Mouse (Mus musculus) erythroblast, embryonic 14.5 days (primary cell): ENCODE measurements around the gene Olfr771. TPM values are rescaled to one million over a fixed set of nuclear protein-coding genes. Genes with fewer than 3 reads are reported as not detected.
"Not testable (repeated sequence)": the region's sequence is repeated elsewhere in the genome, so short reads cannot be mapped to it uniquely, and the experiment has no call there.

Experiments
- H3K27me3 ChIP-seq: 2 replicates; pipeline ENCODE4 v1.6.1; 2012; ENCODE audit warnings: inconsistent platforms; ENCODE audit not compliant: control insufficient read depth
- H3K36me3 ChIP-seq: 2 replicates; pipeline ENCODE4 v1.6.1; 2012; ENCODE audit warnings: mild to moderate bottlenecking, inconsistent platforms; ENCODE audit not compliant: control insufficient read depth
- H3K4me1 ChIP-seq: 2 replicates; pipeline ENCODE4 v1.6.1; 2012; ENCODE audit warnings: inconsistent platforms; ENCODE audit not compliant: control insufficient read depth
- H3K4me3 ChIP-seq: replicated peaks from 2 replicates; pipeline ENCODE3; 2012; ENCODE audit warnings: moderate library complexity, mild to moderate bottlenecking, inconsistent platforms
- H3K9me3 ChIP-seq: 2 replicates; pipeline ENCODE4 v1.6.1; 2012; ENCODE audit warnings: low read length, inconsistent platforms, mixed read lengths; ENCODE audit not compliant: control insufficient read depth
- GATA1 ChIP-seq: IDR thresholded peaks from 2 replicates; pipeline ENCODE4 v1.6.1; 2012; ENCODE audit warnings: low read length, inconsistent platforms, mixed read lengths
- TAL1 ChIP-seq: IDR thresholded peaks from 3 replicates; pipeline ENCODE4 v1.6.1; 2012; ENCODE audit warnings: low read length, inconsistent platforms, mixed read lengths
- polyA plus RNA-seq: library from polyadenylated mRNA; stranded (reverse); fragments of >175 nt; gene quantifications from 2 replicates; pipeline ENCODE4 v1.2.3, GENCODE M21; 2012

Olfr771 gene
- polyA plus RNA-seq = not detected in 2 replicates

DNA sequence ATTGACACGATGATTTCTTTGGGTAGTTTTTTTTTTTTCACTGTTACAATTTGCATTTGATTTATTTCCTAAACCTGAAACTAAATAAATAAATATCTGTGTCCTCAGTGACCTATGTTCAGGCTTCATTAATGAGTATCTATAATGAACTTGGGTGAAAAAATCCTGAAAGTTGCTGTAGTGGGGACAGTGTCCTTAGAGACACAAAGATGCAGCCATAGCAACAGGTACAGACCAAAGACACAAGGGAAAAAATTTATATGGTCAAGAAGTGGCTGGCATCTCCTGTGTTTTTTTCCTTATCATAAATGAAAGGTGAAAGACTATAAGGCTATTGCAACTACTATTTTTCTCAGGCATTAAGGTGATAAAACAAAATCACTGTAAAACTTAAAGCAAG lies at the start of gene Olfr771:
TSS of gene Olfr771 (minus strand) at position 101 of the 400 bp plus-strand sequence.
- no peak within 1 kb of the TSS for H3K4me3 ChIP-seq
- H3K36me3 ChIP-seq = no peaks in the 10 kb centered on the region
- H3K9me3 ChIP-seq = peaks cover 8% of the 10 kb centered on the region
- TF ChIP-seq GATA1 (no peak), TAL1 (no peak)
- H3K27me3 ChIP-seq = no peaks in the 10 kb centered on the region
- no peaks in the 10 kb centered on the region for H3K4me1 ChIP-seq

- H3K36me3 ChIP-seq, H3K4me1 ChIP-seq, H3K4me3 ChIP-seq, H3K9me3 ChIP-seq, H3K27me3 ChIP-seq: not testable (repeated sequence)
These were observed 22.8 kb upstream of the Olfr771 start, which contains the start of gene Olfr773 for GRCm38 (mm10) chr10:129187319-129187718. Gene Olfr773, minus strand, starts transcription at chr10:129187419.

- H3K27me3 ChIP-seq, H3K9me3 ChIP-seq, H3K4me3 ChIP-seq, H3K4me1 ChIP-seq, H3K36me3 ChIP-seq: not testable (repeated sequence)
These were observed 13.3 kb upstream of the Olfr771 start, which contains the start of gene Olfr772 for GRCm38 (mm10) chr10:129177821-129178220. Gene Olfr772, minus strand, starts transcription at chr10:129177921.

DNA sequence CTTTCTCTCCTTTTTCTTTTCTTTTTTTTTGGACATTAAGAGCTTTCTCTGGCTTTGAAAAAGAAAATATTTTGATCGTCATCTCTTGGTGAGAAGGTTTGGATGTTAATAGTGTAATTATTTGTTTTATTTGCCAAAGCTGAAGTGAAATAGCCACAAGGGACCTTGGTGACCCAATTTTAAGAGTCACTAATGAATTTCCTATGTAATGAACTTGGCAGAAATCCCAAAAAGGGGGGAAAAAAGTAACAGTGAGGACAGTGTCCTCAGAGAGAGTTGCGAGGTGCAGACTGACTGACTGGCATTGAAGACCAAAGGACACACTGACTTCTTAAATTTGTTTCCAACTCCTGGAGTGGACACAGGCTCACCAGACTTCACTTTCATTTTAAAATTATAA lies 25.7 kb downstream of the Olfr771 start, which contains the start of gene Olfr770:
TSS of gene Olfr770 (minus strand) at position 101 of the 400 bp plus-strand sequence.
- H3K9me3 ChIP-seq = no peaks in the 10 kb centered on the region
- no peaks in the 10 kb centered on the region for H3K4me1 ChIP-seq
- TF ChIP-seq TAL1 (no peak), GATA1 (no peak)
- no peaks in the 10 kb centered on the region for H3K27me3 ChIP-seq
- no peak within 1 kb of the TSS for H3K4me3 ChIP-seq
- no peaks in the 10 kb centered on the region for H3K36me3 ChIP-seq

DNA sequence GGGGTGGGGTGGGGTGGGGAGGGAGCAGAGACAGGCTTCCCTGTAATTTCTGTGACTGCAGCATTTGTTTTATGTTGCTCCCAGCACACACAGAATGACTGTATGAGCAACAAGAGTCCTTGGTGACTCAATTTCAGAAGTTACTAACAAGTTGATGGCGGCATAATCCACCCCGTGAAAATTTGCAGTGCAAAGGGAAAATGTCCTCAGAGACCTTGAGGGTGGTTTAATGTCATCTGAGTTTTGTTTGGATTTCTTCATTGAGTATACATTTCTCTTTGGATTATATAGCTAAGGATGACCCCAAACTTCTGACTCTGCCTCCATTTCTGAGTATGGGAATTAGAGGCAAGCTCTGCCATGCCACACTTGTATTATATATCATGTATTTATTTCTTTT lies 46.8 kb downstream of the Olfr771 start, which contains the start of gene Olfr769:
TSS of gene Olfr769 (minus strand) at position 101 of the 400 bp plus-strand sequence.
- no peak within 1 kb of the TSS for H3K4me3 ChIP-seq
- no peaks in the 10 kb centered on the region for H3K36me3 ChIP-seq
- TF ChIP-seq TAL1 = no peak
- TF ChIP-seq GATA1 = no peak
- no peaks in the 10 kb centered on the region for H3K4me1 ChIP-seq
- H3K9me3 ChIP-seq = peaks cover 23% of the 10 kb centered on the region
- H3K27me3 ChIP-seq = no peaks in the 10 kb centered on the region

DNA sequence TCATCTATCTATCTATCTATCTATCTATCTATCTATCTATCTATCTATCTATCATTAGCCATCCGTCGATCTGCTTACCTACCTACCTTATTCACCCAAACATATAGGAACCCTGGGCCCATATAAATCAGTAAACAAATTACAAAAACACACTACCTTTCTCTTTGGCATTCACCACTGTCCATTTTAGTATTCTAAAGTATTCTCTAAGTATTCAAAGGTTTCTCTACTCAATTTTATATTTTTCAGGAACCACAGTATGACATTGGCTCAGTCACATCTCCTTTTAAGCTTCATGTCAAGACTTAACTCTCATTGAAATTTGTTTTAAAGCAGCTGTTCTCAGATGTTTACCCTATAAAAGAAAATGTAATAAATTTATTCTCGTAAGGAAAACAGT lies 49.4 kb downstream of the Olfr771 start:
- H3K9me3 ChIP-seq = peaks cover 34% of the 10 kb centered on the region
- H3K27me3 ChIP-seq = no peaks in the 10 kb centered on the region
- no peaks in the 10 kb centered on the region for H3K4me1 ChIP-seq
- TF ChIP-seq GATA1 = no peak
- TF ChIP-seq TAL1 = no peak
- H3K4me3 ChIP-seq = no peak overlapping the region
- H3K36me3 ChIP-seq = no peaks in the 10 kb centered on the region

Other genes starting within 250 kb of the Olfr771 start
- gene Rdh5, start 241.9 kb downstream of the Olfr771 start, polyA plus RNA-seq = 0.06 and 0.17 TPM in 2 replicates
- gene Bloc1s1, start 240.7 kb downstream of the Olfr771 start, polyA plus RNA-seq = 16.6 and 25.2 TPM in 2 replicates
- gene Itga7, start 230.9 kb downstream of the Olfr771 start, polyA plus RNA-seq = 0.07 TPM in 1 of 2 replicates, not detected in the other
- not detected in 2 replicates for gene Mettl7b, start 203.8 kb downstream of the Olfr771 start, polyA plus RNA-seq
- not detected in 2 replicates for gene Olfr9, start 175.3 kb downstream of the Olfr771 start, polyA plus RNA-seq
- gene Olfr763, start 154.0 kb downstream of the Olfr771 start, polyA plus RNA-seq = not detected in 2 replicates
- not detected in 2 replicates for gene Olfr764-ps1, start 124.9 kb downstream of the Olfr771 start, polyA plus RNA-seq
- gene Olfr765, start 114.8 kb downstream of the Olfr771 start, polyA plus RNA-seq = not detected in 2 replicates
- gene Olfr766-ps1, start 95.8 kb downstream of the Olfr771 start, polyA plus RNA-seq = not detected in 2 replicates
- not detected in 2 replicates for gene Olfr767, start 81.8 kb downstream of the Olfr771 start, polyA plus RNA-seq
- not detected in 2 replicates for gene Olfr768, start 65.4 kb downstream of the Olfr771 start, polyA plus RNA-seq
- gene Olfr769, start 46.9 kb downstream of the Olfr771 start, polyA plus RNA-seq = not detected in 2 replicates
- gene Olfr770, start 25.8 kb downstream of the Olfr771 start, polyA plus RNA-seq = not detected in 2 replicates
- not detected in 2 replicates for gene Olfr772, start 13.2 kb upstream of the Olfr771 start, polyA plus RNA-seq
- gene Olfr773, start 22.7 kb upstream of the Olfr771 start, polyA plus RNA-seq = not detected in 2 replicates
- gene Olfr774, start 71.5 kb upstream of the Olfr771 start, polyA plus RNA-seq = not detected in 2 replicates
- 0.01 TPM in 1 of 2 replicates, not detected in the other for gene Olfr775, start 83.7 kb upstream of the Olfr771 start, polyA plus RNA-seq
- gene Olfr776, start 94.4 kb upstream of the Olfr771 start, polyA plus RNA-seq = 0.06 TPM in 1 of 2 replicates, not detected in the other
- gene Olfr777, start 106.7 kb upstream of the Olfr771 start, polyA plus RNA-seq = 0.04 TPM in 1 of 2 replicates, not detected in the other
- not detected in 2 replicates for gene Olfr780, start 153.4 kb upstream of the Olfr771 start, polyA plus RNA-seq
- gene Olfr781, start 164.1 kb upstream of the Olfr771 start, polyA plus RNA-seq = not detected in 2 replicates
- not detected in 2 replicates for gene Olfr782, start 184.1 kb upstream of the Olfr771 start, polyA plus RNA-seq
- not detected in 2 replicates for gene Olfr784, start 219.3 kb upstream of the Olfr771 start, polyA plus RNA-seq
- not detected in 2 replicates for gene Olfr785, start 240.7 kb upstream of the Olfr771 start, polyA plus RNA-seq